Mouse (Mus musculus) heart, postnatal 0 days (tissue): ENCODE measurements around the gene Smyd3.

ENCODE experiments used
- CTCF ChIP-seq: IDR thresholded peaks from 2 replicates; pipeline ENCODE4 v1.5.1; 2016; ENCODE audit warnings: antibody characterized with exemption, control low read depth, low read depth
- EP300 ChIP-seq: IDR thresholded peaks from 2 replicates; pipeline ENCODE4 v1.6.1; 2016; ENCODE audit warnings: antibody characterized with exemption, low read depth

GRCm38 (mm10) chr1:179454600-179454999, 63.2 kb downstream of the Smyd3 start:
- no peak for TF ChIP-seq CTCF
- TF ChIP-seq EP300, result no peak
